Mouse (Mus musculus): ENCODE data around the gene Tesk1.

Tesk1 gene

DNA sequence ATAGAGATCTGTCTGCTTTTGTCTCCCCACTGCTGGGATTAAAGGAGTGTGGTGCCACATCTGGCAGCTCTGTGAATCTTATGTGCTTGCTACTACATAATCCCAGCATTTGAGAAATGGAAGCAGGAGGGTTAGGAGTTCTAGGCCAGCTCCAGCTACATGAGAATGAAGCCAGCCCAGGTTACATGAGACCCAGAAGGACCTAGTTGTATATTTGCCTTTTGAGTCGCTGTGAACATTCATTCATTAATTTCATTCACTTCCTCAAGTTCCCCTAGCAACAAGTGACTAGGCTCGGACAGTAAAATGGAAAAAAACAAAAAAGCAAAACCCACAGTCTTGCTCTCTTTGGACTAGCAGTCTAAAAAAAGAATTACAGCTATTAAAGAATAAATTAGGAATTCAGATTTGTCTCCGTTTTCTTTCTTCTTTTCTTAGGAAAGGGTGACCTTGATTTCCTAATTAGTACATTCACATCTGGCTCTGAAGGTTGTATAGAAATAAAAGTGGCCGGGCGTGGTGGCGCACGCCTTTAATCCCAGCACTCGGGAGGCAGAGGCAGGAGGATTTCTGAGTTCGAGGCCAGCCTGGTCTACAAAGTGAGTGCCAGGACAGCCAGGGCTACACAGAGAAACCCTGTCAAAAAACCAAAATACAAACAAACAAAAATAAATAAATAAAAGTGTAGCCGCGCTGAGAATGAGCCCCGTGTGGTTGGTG is 50.5 kb downstream of the Tesk1 start:
- DNase-seq (ENCODE audit: low read depth in 1 of 2, low spot score in 2 of 2), result no peak

DNA sequence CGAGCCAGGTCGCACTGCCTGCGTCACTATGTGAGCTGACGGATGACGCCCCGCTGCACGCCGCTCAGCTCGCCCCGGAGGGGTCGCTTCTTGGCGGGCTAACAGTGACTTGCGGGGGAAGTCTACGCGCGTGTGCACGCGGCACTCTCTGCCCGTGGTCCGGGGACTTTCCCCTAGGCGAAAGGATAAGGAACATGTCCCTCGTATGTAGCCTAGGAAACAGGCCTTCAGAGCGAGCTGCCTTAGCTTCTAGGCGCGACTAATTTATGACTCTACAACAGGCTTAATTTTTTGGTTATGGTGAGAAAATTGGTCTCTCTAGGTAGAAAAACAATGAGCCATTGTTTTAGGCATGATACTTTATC is 51.1 kb downstream of the Tesk1 start, which contains the start of gene Ccdc107:
TSS of gene Ccdc107 (plus strand) at position 80 of the 365 bp plus-strand sequence.
- peak; percentile 78 to 86 for DNase-seq (ENCODE audit: low read depth in 1 of 2, low spot score in 2 of 2)

DNA sequence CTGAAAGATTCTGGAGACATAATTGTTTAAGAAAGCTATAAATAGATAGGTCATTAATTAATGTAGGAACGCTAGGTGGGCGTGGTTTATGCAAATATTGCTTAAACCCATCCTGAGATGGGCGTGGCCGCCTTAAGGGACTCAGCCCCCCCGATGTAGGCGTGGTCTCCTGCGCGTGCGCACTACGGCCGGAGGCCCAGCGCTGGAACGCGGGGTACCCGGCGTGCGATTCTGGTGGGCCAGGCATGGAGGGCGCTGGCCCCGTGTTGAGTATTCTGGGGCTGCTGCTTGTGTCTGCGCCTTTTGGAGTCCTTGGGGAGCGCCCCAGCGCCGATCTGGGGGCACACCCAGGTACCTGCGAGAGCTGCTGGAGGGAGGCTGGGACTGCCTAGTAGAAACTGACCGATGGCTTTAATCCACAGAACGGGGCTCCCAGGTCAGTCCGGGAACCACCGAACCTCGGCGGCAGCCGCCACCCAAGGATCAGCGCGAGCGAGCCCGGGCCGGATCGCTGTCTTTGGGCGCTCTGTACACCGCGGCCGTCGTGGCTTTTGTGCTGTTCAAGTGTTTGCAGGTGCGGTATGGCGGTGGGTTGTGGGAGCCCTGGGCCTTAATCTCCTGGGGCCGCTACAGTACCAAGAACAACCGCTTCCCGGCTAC is 51.6 kb downstream of the Tesk1 start:
- peak; percentile 79 to 92 for DNase-seq (ENCODE audit: low read depth in 1 of 2, low spot score in 2 of 2)

DNA sequence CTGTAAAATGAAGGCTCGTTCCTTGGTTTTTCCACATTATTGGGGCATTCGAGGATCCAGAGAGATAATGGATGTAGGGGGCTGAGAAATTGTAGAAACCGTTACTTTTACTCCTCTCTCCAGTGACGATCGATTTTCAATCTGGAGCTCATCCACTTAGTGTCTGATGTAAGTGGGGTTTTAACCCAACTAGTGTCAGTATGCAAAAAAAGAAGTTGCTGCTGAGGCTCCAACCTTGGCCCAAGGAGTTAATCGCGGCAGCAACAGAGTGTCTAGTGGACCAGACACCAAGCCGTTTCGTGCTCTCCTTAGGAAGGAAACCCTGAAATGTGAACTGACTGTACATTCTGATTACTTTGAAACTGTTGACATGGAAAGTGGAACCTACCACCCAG is 52.1 kb downstream of the Tesk1 start:
- no peak for DNase-seq (ENCODE audit: low read depth in 1 of 2, low spot score in 2 of 2)

DNA sequence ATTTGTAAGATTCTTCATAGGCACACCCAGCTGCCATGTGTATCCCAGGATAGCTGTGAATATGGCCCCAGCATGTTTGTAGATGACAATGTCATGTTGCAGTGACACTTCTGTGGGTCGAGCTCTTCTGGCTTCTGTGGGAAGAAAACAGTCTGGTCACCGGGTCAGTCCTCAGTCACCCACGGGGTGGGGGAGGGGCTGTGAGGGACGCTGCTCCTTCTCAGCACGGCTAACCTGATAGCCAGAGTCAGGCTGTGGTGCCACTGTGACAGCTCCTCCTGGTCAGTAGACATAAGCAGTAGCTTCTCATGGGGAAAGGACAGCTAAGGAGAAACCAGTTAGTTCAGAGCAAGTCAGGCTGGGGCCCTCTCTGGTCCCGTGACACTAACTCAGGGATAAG is 54.8 kb downstream of the Tesk1 start:
- no peak for DNase-seq (ENCODE audit: low read depth in 1 of 2, low spot score in 2 of 2)

DNA sequence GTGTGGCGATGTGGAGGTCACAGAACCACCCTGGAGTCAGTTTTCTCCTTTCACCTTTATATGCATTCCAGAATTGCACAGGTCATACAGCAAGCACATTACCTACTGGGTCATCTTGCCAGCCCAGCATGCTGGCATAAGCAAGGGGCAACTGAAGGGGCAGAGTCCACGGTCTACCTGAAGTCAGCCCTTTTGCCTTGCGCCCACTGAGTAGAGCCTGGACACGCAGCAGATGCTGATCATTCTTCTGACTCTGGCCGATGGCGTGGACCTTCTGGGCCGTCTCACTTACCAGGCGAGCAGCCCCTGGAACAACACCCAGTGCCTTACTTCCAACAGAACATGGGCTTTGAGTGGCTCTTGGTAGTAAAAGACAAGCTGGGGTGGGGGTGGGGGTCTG is 55.7 kb downstream of the Tesk1 start:
- no peak for DNase-seq (ENCODE audit: low read depth in 1 of 2, low spot score in 2 of 2)

Data from monocyte, adult 2 months (primary cell).